In the genomic region with DNA sequence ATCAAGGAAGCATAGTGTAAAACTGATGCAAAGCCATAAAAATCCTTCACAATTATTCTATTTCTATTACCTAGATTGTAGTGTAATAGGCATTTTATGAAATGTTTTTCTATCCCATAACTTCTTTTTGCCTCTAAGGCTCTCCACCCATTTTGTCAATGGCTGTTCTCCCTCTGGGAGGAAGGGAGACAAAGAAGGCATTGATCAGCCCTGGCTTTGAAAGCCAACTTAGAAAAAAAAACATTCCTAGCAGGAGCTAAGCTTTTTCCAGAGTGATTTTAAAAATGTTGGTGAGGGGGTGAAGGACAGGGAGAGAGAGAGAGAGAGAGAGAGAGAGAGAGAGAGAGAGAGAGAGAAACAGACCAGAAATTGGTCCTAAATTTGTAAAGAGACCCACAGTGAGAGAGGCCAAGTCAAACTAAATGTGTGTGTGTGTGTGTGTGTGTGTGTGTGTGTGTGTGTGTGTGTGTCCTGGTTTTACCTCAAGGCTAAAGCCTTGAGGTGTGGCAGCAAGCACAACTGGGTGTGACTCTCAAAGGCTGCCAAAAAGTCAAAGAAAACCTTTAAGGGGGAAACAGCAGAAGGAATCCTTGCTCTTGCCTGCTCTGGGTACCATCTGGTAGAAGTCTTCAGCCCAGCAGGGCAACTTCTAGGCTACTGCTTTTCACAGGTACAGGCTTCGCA, we compare ENCODE assay signal across 17 mouse cellular contexts.
DNase-seq lines count a peak whose midpoint lies in the region; ATAC-seq lines count a peak whose summit lies in the region.
"Had no signal": no experiment of that assay in that cellular context is flagged by ENCODE, and none has a peak within 500 bp of the region (broad histone marks: within the 10 kb centered on the region; RNA-seq: fewer than 3 reads in every experiment).

No protein-coding gene starts in this region.

- no peak for ATAC-seq in hindbrain, embryonic 12.5 days (ENCODE audit: low FRiP score)
- ATAC-seq in hindbrain, embryonic 14.5 days (ENCODE audit: low FRiP score), result no peak
- peak; percentile 60; the same call in 1 of the 2 replicates for ATAC-seq in limb, embryonic 11.5 days (ENCODE audit: insufficient number of reproducible peaks, low FRiP score, low TSS enrichment, low read depth)
- no peak for ATAC-seq in activated CD4-positive, CD25-positive, alpha-beta regulatory T cell, adult 4 months

- intact Hi-C loops in gastrocnemius, postnatal 36 days (cut with DNase I), result no loop called here

- H3K4me3 ChIP-seq in hindbrain, embryonic 12.5 days, result no peak overlapping the region
- no peak overlapping the region for H3K4me3 ChIP-seq in hindbrain, embryonic 14.5 days (replicated peaks; ENCODE audit: low read length)
- no peak overlapping the region for H3K4me3 ChIP-seq in limb, embryonic 11.5 days (ENCODE audit: low read depth, low read length)
- H3K4me3 ChIP-seq: forebrain, embryonic 12.5 days; heart, embryonic 13.5 days; hindbrain, embryonic 13.5 days; left cerebral cortex, adult 2 months; liver, embryonic 13.5 days had no signal

- H3K9ac ChIP-seq in hindbrain, embryonic 12.5 days, result no peak overlapping the region
- no peak overlapping the region for H3K9ac ChIP-seq in hindbrain, embryonic 14.5 days
- no peak overlapping the region for H3K9ac ChIP-seq in limb, embryonic 11.5 days (ENCODE audit: low read length)
- H3K9ac ChIP-seq: forebrain, embryonic 12.5 days; heart, embryonic 13.5 days; hindbrain, embryonic 13.5 days; liver, embryonic 13.5 days had no signal

- H3K27me3 ChIP-seq in hindbrain, embryonic 12.5 days, result no peaks in the 10 kb centered on the region
- no peaks in the 10 kb centered on the region for H3K27me3 ChIP-seq in hindbrain, embryonic 14.5 days (ENCODE audit: control insufficient read depth, insufficient read depth, low read length)
- H3K27me3 ChIP-seq in limb, embryonic 11.5 days (ENCODE audit: control insufficient read depth, insufficient read depth, low read length), result no peaks in the 10 kb centered on the region
- H3K27me3 ChIP-seq: forebrain, embryonic 12.5 days; heart, embryonic 13.5 days; liver, embryonic 13.5 days had no signal

- no peaks in the 10 kb centered on the region for H3K9me3 ChIP-seq in hindbrain, embryonic 12.5 days (replicated peaks)
- no peaks in the 10 kb centered on the region for H3K9me3 ChIP-seq in hindbrain, embryonic 14.5 days (ENCODE audit: control insufficient read depth, low read length)
- no peaks in the 10 kb centered on the region for H3K9me3 ChIP-seq in limb, embryonic 11.5 days (ENCODE audit: control insufficient read depth, low read length)
- H3K9me3 ChIP-seq: forebrain, embryonic 12.5 days; heart, embryonic 13.5 days; hindbrain, embryonic 13.5 days; liver, embryonic 13.5 days had no signal

- H3K4me2 ChIP-seq in hindbrain, embryonic 12.5 days (replicated peaks), result no peak overlapping the region
- no peak overlapping the region for H3K4me2 ChIP-seq in hindbrain, embryonic 14.5 days (replicated peaks)
- H3K4me2 ChIP-seq in limb, embryonic 11.5 days (ENCODE audit: low read depth, severe bottlenecking), result no peak overlapping the region
- H3K4me2 ChIP-seq: forebrain, embryonic 12.5 days; heart, embryonic 13.5 days; hindbrain, embryonic 13.5 days; liver, embryonic 13.5 days had no signal

- 0 out of 2 replicates have a peak, but pooled peaks cover 8% of the 10 kb centered on the region for H3K4me1 ChIP-seq in hindbrain, embryonic 12.5 days
- no peaks in the 10 kb centered on the region for H3K4me1 ChIP-seq in hindbrain, embryonic 14.5 days (replicated peaks; ENCODE audit: control insufficient read depth, insufficient read depth, low read length)
- peaks cover 3% of the 10 kb centered on the region; the same call in 1 of the 2 replicates for H3K4me1 ChIP-seq in limb, embryonic 11.5 days (ENCODE audit: control insufficient read depth, insufficient read depth, low read length)
- H3K4me1 ChIP-seq: forebrain, embryonic 12.5 days; hindbrain, embryonic 13.5 days; liver, embryonic 13.5 days had no signal

- peak overlapping the region; percentile 23; the same call in 1 of the 2 replicates for H3K27ac ChIP-seq in hindbrain, embryonic 12.5 days
- no peak overlapping the region for H3K27ac ChIP-seq in hindbrain, embryonic 14.5 days
- H3K27ac ChIP-seq in limb, embryonic 11.5 days (replicated peaks; ENCODE audit: low read depth, low read length), result peak overlapping the region; percentile 23; the same call in 1 of the 2 replicates
- H3K27ac ChIP-seq: forebrain, embryonic 12.5 days; heart, embryonic 13.5 days; hindbrain, embryonic 13.5 days; left cerebral cortex, adult 2 months; liver, embryonic 13.5 days had no signal

- DNase-seq in hindbrain, embryonic 14.5 days (ENCODE audit: low spot score), result no peak
- peak; percentile 15 for DNase-seq in NIH3T3 (ENCODE audit: low read depth)
- DNase-seq in embryo, embryonic 11 days, result peak; percentile 47
- no peak for DNase-seq in limb, embryonic 11.5 days (ENCODE audit: low spot score)
- no peak for DNase-seq in gastrocnemius, postnatal 36 days
- no peak for DNase-seq in layer of hippocampus, adult 9-10 months (ENCODE audit: low spot score)
- DNase-seq: cerebellum, adult 18-20 months; gastrocnemius, postnatal 14 days; kidney, adult 11 months; kidney, postnatal 4 days; liver, embryonic 13.5 days had no signal

- 75% methylated on average over 1 of the region's 1 CpGs for WGBS in hindbrain, embryonic 12.5 days
- WGBS in hindbrain, embryonic 14.5 days, result 57% methylated on average over 1 of the region's 1 CpGs
- WGBS in limb, embryonic 11.5 days, result 78% methylated on average over 1 of the region's 1 CpGs

- H3K36me3 ChIP-seq in hindbrain, embryonic 12.5 days, result no peaks in the 10 kb centered on the region
- H3K36me3 ChIP-seq in hindbrain, embryonic 14.5 days (replicated peaks; ENCODE audit: control insufficient read depth, insufficient read depth), result no peaks in the 10 kb centered on the region
- no peaks in the 10 kb centered on the region for H3K36me3 ChIP-seq in limb, embryonic 11.5 days (ENCODE audit: control insufficient read depth, insufficient read depth, low read length)
- H3K36me3 ChIP-seq: forebrain, embryonic 12.5 days; heart, embryonic 13.5 days; hindbrain, embryonic 13.5 days; liver, embryonic 13.5 days had no signal

Comparison
In these comparisons a context has a peak if more than half of its experiments do, and no peak if none do; other contexts are left out.
1. DNase-seq: peak in NIH3T3 (single experiment) and embryo, embryonic 11 days (single experiment); none in hindbrain, embryonic 14.5 days (single experiment), limb, embryonic 11.5 days (single experiment), gastrocnemius, postnatal 36 days (0 of 2) and layer of hippocampus, adult 9-10 months (single experiment).